Mouse (Mus musculus) T-helper 17 cell (primary cell): ENCODE data around the gene Fcer2a.

Source experiments
- in situ Hi-C, 2 experiments: fragments of 300-600 bp; cut with MboI, MseI; formaldehyde crosslinking; loops; 1 replicate in 1 of 2; 2 replicates in 1 of 2; pipeline ENCODE4 v1.15.1; 2025; ENCODE audit warnings: high pct_unique_total_duplicates in 2 of 2

The Fcer2a gene

DNA sequence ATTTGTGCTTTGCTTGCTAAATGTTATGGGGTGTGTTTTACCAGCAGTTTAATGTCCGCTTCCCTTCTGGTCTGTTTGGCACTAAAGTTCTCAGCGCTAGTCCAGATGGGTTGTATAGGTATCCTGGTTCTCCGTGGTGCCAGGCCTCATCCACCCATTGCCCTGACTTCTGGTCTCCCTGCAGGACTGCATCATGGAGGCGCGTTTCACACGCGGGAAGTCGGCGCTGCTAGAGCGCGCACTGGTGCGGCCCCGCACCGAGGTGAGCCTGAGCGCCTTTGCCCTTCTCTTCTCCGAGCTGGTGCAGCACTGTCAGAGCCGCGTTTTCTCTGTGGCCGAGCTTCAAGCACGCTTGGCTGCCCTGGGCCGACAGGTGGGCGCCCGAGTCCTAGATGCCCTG is 15.1 kb downstream of the Fcer2a start:
- in situ Hi-C loops = loop anchor here (5.0 kb wide), 2 partner anchors 212 to 322 kb away; partner anchors contain the start of gene Pex11g (in 1 of the 2)

DNA sequence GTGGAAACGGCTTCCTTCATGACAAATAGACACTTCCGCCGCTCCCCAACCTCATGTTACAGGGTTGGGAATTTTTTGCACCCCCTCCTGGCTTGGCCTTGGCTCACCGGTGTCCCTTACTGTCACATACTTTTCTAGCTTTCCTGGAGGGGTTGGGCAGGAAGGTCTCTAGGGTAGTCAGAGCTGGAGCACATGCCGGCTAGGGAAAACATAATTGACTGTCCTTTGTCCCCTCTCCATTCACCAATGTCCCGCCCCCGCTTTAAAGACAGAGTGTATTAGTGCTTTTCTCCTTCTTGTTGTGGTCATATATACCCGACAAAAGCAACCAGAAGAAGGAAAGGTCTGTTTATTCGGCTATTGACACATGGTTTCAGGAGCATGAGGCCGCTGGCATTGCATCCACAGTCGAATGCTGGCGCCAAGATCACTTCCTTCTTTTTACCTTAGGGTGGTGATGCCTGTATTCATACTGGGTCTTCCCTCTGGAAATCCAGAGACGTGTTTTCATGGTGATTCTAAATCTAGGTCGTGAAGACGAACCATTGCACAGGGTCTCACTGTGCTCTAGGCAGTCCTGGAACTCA is 16.9 kb downstream of the Fcer2a start:
- in situ Hi-C loops = loop anchor here (5.0 kb wide), 2 partner anchors 210 to 320 kb away; partner anchors contain the start of gene Pex11g (in 1 of the 2)

- in situ Hi-C loops = loop anchor here (5.0 kb wide), 2 partner anchors 209 to 319 kb away; partner anchors contain the start of gene Pex11g (in 1 of the 2)
These were observed 17.6 kb downstream of the Fcer2a start, which contains the start of gene Trappc5 for GRCm38 (mm10) chr8:3676131-3676992. Trappc5 (plus strand) TSS chr8:3676299.

DNA sequence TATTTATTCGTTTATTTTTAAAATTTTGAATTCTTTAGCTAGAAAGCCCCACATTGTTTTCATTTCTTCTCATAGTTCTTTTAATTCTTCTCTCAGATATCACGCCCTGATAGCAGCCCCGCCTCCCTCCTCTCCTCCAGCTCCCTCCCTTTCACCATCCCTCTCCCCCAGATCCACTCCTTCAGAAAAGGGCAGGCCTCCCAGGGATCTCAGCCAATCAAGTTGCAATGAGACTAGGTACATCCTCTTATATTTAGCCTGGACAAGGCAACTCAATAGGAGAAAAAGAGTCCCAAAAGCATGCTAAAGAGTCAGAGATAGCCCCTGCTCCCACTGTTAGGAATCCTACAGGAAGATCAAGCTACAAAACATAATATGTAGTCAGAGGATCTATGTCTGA is 19.3 kb downstream of the Fcer2a start:
- in situ Hi-C loops = loop anchor here (5.0 kb wide), 4 partner anchors 37 to 317 kb away; partner anchors contain the start of genes Pex11g (in 2 of the 2) and Stxbp2 (in 1 of the 2)

- in situ Hi-C loops = loop anchor here (5.0 kb wide), 3 partner anchors 35 to 205 kb away; partner anchors contain the start of genes Pex11g (in 1 of the 2) and Stxbp2 (in 1 of the 2)
These were observed 21.9 kb downstream of the Fcer2a start, which contains the start of gene Fcor for GRCm38 (mm10) chr8:3671980-3672491. Fcor (minus strand) TSS chr8:3672362.

- in situ Hi-C loops = loop anchor here (5.0 kb wide), 3 partner anchors 33 to 203 kb away; partner anchors contain the start of genes Pex11g (in 1 of the 2) and Stxbp2 (in 1 of the 2)
These were observed 23.6 kb downstream of the Fcer2a start for GRCm38 (mm10) chr8:3670388-3670787.

GRCm38 (mm10) chr8:3665507-3665906 is 28.5 kb downstream of the Fcer2a start, which contains the start of gene Mcemp1:
Mcemp1 (plus strand) TSS chr8:3665754.
- in situ Hi-C loops = no loop called here

- in situ Hi-C loops = loop anchor here in 1 of 2 experiments (5.0 kb wide), 1 partner anchor 392 kb away; no protein-coding TSS in a partner anchor
These were observed 29.6 kb downstream of the Fcer2a start for GRCm38 (mm10) chr8:3664405-3664804.

- in situ Hi-C loops = loop anchor here in 1 of 2 experiments (5.0 kb wide), 1 partner anchor 389 kb away; no protein-coding TSS in a partner anchor
These were observed 33.1 kb downstream of the Fcer2a start for GRCm38 (mm10) chr8:3660889-3661288.

GRCm38 (mm10) chr8:3656725-3657381 is 37.1 kb downstream of the Fcer2a start:
- in situ Hi-C loops = no loop called here

DNA sequence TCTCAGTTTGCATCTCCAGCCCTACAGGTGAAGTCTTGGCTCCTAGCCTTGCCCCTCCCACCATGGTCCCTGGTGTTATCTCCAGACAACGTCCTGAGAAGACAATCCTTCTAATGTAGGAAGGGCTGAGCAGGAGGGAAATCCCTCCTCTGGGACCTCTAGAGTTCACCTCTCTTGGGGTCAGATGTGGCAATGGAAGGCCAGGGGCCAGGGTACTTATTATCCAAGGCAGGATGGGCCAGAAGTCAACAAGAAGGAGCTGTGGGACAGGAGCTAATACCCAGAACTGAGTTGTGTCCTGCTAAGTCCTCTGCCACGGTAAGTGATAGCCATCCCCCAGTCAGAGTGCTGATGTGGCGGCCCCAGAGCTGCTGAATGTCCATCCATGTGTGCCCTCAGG is 38.4 kb downstream of the Fcer2a start, which contains the start of gene Retn:
Gene Retn (plus strand): TSS at position 245 of the 400 bp plus-strand sequence.
- in situ Hi-C loops = no loop called here

DNA sequence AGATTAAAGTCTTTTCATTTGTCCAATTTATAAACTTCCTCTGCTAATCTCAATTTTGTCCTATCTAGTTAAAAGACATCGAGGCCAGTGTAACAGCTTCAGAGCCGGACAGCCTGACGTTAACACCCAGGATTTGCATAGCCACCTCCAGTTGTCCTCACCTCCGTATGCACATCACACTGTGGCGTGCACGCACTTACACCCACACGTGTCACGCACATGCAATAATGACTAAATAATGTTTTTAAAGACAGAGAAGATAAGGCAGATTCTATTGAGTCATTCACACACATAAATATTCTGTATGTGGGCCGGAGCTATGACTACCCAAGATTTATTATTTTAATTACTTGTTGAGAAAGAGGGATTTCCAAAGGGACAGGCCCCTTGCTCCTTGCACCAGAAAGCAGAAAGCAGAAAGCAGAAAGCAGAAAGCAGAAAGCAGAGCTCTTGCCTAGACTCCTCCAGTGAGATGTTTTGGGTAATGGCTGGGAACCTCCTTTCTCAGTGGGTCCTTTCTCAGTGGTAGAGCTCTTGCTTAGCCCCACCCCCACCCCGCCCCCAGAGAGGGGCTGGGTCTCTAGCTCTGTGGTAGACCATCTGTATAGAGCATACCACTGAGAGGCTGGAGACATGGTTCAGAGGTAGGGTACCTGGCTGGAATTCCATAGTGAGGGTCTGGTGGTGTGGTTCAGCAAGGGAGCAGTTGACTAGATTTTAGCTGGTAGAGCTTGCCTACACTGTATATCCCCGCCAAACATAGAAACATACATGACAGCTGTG is 39.1 kb downstream of the Fcer2a start:
- in situ Hi-C loops = no loop called here

- in situ Hi-C loops = no loop called here
These were observed 41.1 kb downstream of the Fcer2a start for GRCm38 (mm10) chr8:3652845-3653244.

GRCm38 (mm10) chr8:3648990-3649389 is 45.0 kb downstream of the Fcer2a start:
- in situ Hi-C loops = no loop called here

DNA sequence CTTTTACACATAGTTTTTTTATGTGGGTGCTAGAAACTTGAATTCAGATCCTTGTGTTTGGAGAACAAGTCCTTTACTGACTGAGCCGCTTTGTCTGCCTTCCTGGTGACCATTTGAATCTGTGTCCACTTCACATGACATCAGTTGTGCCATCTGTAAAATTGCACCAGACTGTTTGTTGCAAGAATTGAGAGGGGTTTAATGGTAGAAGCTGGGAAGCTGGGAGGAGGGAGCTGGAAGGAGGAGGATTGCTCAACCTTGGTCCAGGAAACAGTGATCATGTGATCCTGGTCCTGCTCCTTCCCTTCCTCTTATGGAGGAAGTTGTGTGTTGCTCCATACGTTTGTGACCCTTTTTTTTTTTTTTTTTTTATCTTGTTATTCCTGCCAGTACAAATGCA is 45.7 kb downstream of the Fcer2a start:
- in situ Hi-C loops = no loop called here

GRCm38 (mm10) chr8:3647561-3647960 is 46.4 kb downstream of the Fcer2a start:
- in situ Hi-C loops = no loop called here

DNA sequence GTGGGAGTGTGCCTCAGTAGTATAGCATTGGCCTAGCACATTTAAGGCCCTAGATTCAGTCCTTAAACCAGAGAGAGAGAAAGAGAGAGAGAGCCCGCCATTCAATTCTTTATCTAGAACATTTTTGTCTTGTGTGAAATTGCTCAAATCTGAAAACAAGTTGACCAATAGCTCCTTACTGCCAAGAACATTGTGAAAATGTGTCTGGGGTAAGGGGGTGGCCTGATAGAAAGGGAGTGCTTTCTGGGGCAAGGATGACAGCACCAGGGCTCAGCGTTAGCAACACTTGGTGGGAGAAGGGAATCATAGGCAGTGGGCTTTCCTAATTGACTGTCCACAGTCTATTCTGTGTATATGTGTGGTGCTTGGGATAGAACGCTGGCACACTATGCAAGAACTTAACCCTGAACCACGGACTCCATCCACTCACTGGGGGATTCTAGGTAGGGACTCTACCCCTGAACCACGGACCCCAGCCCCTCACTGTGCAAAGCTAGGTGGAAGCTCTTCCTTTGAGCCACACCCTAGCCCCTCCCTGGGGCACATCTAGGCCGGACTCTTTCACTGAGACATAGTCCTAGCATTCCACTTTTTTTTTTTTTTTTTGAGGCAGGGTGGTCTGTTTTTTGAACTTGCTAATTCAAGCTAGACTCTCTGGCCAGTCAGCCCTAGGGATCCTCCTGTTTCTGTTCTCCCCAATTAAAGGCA is 47.0 kb downstream of the Fcer2a start:
- in situ Hi-C loops = no loop called here

DNA sequence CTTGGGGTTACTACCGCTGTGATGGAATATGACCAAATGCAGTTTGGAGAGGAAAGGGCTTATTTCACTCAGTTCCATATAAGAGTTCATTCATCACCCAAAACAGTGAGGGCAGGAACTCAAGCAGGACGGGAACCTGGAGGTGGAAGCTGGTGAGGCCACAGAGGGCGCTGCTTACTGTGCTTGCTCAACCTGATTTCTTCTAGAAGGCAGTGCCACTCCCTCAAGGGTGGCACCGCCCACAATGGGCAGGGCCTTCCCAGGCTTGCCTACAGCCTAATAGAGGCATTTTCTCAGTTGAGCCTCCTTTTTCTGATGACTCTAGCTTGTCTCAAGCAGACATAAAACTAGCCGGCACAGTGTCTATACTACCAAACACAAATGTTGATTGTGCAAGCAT is 48.2 kb downstream of the Fcer2a start:
- in situ Hi-C loops = no loop called here
